Mouse (Mus musculus) CH12.LX (cell line): ENCODE measurements at regions not wholly inside any gene's neighbourhood (a gene's known extent, or its start where the extent isn't known, plus 50 kb on each side); places are given as distances from the start of the nearest gene placed in this dataset.

ENCODE experiments used
- DNase-seq: peaks from one replicate; pipeline ENCODE4 v3.0.0-alpha.2; 2013; ENCODE audit errors: extremely low read depth
- H3K27ac ChIP-seq: 2 replicates; pipeline ENCODE4 v1.5.1; 2012; ENCODE audit warnings: low read depth, mild to moderate bottlenecking, control low read depth, moderate library complexity; ENCODE audit not compliant: insufficient read depth
- H3K27me3 ChIP-seq: replicated peaks from 2 replicates; pipeline ENCODE3; 2012; ENCODE audit warnings: inconsistent platforms
- H3K36me3 ChIP-seq, 2 experiments: replicated peaks in 1 of 2; 2 replicates each; pipeline versions ENCODE3 to v1.6.1; 2012; ENCODE audit warnings: inconsistent platforms in 1 of 2, low read length in 1 of 2, mild to moderate bottlenecking in 1 of 2, mixed read lengths in 1 of 2, moderate library complexity in 1 of 2; ENCODE audit not compliant: control insufficient read depth in 1 of 2, insufficient read depth in 1 of 2
- H3K4me1 ChIP-seq, 2 experiments: 2 replicates each; pipeline ENCODE4 v1.6.1; 2012; ENCODE audit warnings: inconsistent platforms in 1 of 2, moderate library complexity in 1 of 2; ENCODE audit not compliant: insufficient read depth in 2 of 2, control insufficient read depth in 1 of 2
- H3K4me2 ChIP-seq: 2 replicates; pipeline ENCODE4 v1.6.1; 2012; ENCODE audit warnings: low read depth, mild to moderate bottlenecking, control low read depth; ENCODE audit not compliant: poor library complexity, insufficient read depth, severe bottlenecking
- H3K4me3 ChIP-seq, 3 experiments: fragments of 150-350 bp in 1 of 3; sonication (generic) in 1 of 3; replicated peaks in 1 of 3; 2 replicates each; pipeline versions ENCODE3 to v1.5.1; 2011 to 2012; ENCODE audit warnings: low read depth in 2 of 3, low read length in 2 of 3, mild to moderate bottlenecking in 2 of 3, moderate library complexity in 2 of 3, control low read depth in 1 of 3, improper control_type of control experiment in 1 of 3, inconsistent platforms in 1 of 3, mixed read lengths in 1 of 3; ENCODE audit not compliant: poor library complexity in 1 of 3
- H3K79me2 ChIP-seq: replicated peaks from 2 replicates; pipeline ENCODE4 v1.6.1; 2012; ENCODE audit warnings: mild to moderate bottlenecking, moderate library complexity; ENCODE audit not compliant: control insufficient read depth, poor library complexity, insufficient read depth, severe bottlenecking; ENCODE audit errors: extremely low read depth
- H3K9ac ChIP-seq: 2 replicates; pipeline ENCODE4 v1.6.1; 2012; ENCODE audit warnings: low read depth, mild to moderate bottlenecking, control low read depth, moderate library complexity; ENCODE audit not compliant: insufficient read depth
- H3K9me3 ChIP-seq: replicated peaks from 2 replicates; pipeline ENCODE3; 2012; ENCODE audit warnings: low read length, inconsistent platforms, mixed read lengths
- BHLHE40 ChIP-seq: IDR thresholded peaks from 2 replicates; pipeline ENCODE4 v1.6.1; 2011; ENCODE audit warnings: mild to moderate bottlenecking, low read depth, low read length, improper control_type of control experiment
- CTCF ChIP-seq, 2 experiments: IDR thresholded peaks in 1 of 2; conservative IDR thresholded peaks in 1 of 2; 2 replicates each; pipeline ENCODE4 v1.5.1; 2011 to 2012; ENCODE audit warnings: low read depth in 2 of 2, low read length in 2 of 2, improper control_type of control experiment in 1 of 2, inconsistent platforms in 1 of 2, mild to moderate bottlenecking in 1 of 2, moderate library complexity in 1 of 2
- EP300 ChIP-seq: IDR thresholded peaks from 2 replicates; pipeline ENCODE4 v1.6.1; 2011; ENCODE audit warnings: low read length, improper control_type of control experiment
- JUND ChIP-seq: conservative IDR thresholded peaks from 2 replicates; pipeline ENCODE4 v1.6.1; 2011; ENCODE audit warnings: low read depth, low read length, improper control_type of control experiment
- MAFK ChIP-seq: IDR thresholded peaks from 2 replicates; pipeline ENCODE4 v1.6.1; 2011; ENCODE audit warnings: low read length, improper control_type of control experiment; ENCODE audit not compliant: insufficient replicate concordance
- MAX ChIP-seq: IDR thresholded peaks from 2 replicates; pipeline ENCODE4 v1.6.1; 2011; ENCODE audit warnings: low read length, improper control_type of control experiment
- MAZ ChIP-seq: IDR thresholded peaks from 2 replicates; pipeline ENCODE4 v1.6.1; 2012; ENCODE audit warnings: low read depth, mild to moderate bottlenecking, inconsistent platforms, low read length, improper control_type of control experiment, moderate library complexity
- MXI1 ChIP-seq: IDR thresholded peaks from 2 replicates; pipeline ENCODE4 v1.6.1; 2011; ENCODE audit warnings: mild to moderate bottlenecking, low read depth, low read length, improper control_type of control experiment
- MYC ChIP-seq: IDR thresholded peaks from 2 replicates; pipeline ENCODE4 v1.6.1; 2011; ENCODE audit warnings: low read depth, mild to moderate bottlenecking, improper control_type of control experiment, low read length
- NRF1 ChIP-seq: IDR thresholded peaks from 2 replicates; pipeline ENCODE4 v1.6.1; 2014; ENCODE audit warnings: low read depth, mild to moderate bottlenecking, inconsistent platforms, low read length, improper control_type of control experiment, moderate library complexity
- RAD21 ChIP-seq: IDR thresholded peaks from 2 replicates; pipeline ENCODE4 v1.6.1; 2011; ENCODE audit warnings: low read depth, mild to moderate bottlenecking, low read length, improper control_type of control experiment, moderate library complexity
- SIN3A ChIP-seq: IDR thresholded peaks from 2 replicates; pipeline ENCODE4 v1.6.1; 2012; ENCODE audit warnings: low read length, improper control_type of control experiment, inconsistent platforms
- SMC3 ChIP-seq: IDR thresholded peaks from 2 replicates; pipeline ENCODE4 v1.6.1; 2011; ENCODE audit warnings: low read depth, low read length, improper control_type of control experiment
- TBP ChIP-seq: conservative IDR thresholded peaks from 2 replicates; pipeline ENCODE4 v1.6.1; 2011; ENCODE audit warnings: low read depth, low read length, improper control_type of control experiment
- ZC3H11A ChIP-seq: IDR thresholded peaks from 2 replicates; pipeline ENCODE4 v1.6.1; 2012; ENCODE audit warnings: low read depth, mild to moderate bottlenecking, inconsistent platforms, low read length, improper control_type of control experiment
- ZNF384 ChIP-seq: IDR thresholded peaks from 2 replicates; pipeline ENCODE4 v1.6.1; 2012; ENCODE audit warnings: low read depth, low read length, improper control_type of control experiment, inconsistent platforms
- dilution Hi-C: fragments of 300-500 bp; cut with MboI; formaldehyde crosslinking; loops from 2 replicates; pipeline ENCODE4 v1.14.3; 2020; ENCODE audit warnings: low sequenced_read_pairs; ENCODE audit not compliant: extremely low pct_unique_long_range_greater_than_20kb, extremely low pct_ligation_motif_present
- in situ Hi-C: fragments of 300-500 bp; cut with MboI; formaldehyde crosslinking; loops from 3 replicates; pipeline ENCODE4 v1.14.3; 2019; ENCODE audit warnings: low sequenced_read_pairs, low pct_ligation_motif_present, low pct_unique_long_range_greater_than_20kb, mixed read lengths

DNA sequence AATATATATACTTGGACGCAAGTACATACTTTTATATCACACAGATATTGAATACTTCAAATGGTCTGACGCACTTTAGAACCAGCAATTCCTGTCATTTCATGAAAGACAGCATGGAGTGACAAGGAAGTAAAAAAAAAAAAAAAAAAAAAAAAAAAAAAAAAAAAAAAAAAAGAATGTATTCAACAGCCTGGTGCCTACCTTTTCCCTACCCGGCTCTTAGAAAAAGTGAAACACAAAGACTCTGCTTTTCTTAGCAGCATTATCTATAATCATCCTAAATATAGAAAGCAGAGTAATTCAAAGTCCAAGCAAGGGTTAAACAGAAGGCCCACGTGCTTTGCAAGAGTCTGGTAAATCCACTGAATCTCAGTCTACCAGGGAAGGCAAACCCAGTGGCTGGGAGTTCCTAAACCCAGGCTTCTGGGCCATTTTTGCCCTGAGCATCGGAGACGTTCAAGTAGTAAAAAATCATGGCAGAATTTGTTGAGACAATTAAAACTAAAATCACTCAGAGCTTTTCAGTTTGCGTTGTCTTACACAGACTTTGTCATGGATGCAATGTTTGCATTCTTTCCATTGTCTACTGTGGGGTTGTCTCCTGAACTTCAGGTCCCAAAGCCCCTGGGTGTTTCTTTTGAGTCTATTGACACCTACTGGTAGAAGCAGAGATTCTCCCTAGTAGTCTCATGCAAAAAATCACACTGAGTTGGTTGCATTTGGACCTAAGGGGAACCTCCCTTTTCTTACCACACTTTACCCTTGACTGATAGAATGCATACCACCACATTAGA lies 390.2 kb upstream of the 1700008P02Rik start:
- DNase-seq = peak; percentile 95
- no peaks in the 10 kb centered on the region for H3K27me3 ChIP-seq
- peak; percentile 48; the same call in 1 of the 2 replicates for TF ChIP-seq JUND
- peak; percentile 72 for TF ChIP-seq SMC3
- TF ChIP-seq RAD21 = peak; percentile 98
- TF ChIP-seq NRF1 = no peak
- TF ChIP-seq MAX = 0 out of 2 replicates have a peak, but pooled peaks have one; percentile 22
- TF ChIP-seq SIN3A = peak; percentile 52; the same call in 1 of the 2 replicates
- 0 out of 2 replicates have a peak, but pooled peaks have one; percentile 35 for TF ChIP-seq EP300
- TF ChIP-seq CTCF (conservative IDR thresholded peaks at IDR 0.05 in 1 of 2, IDR thresholded peaks at IDR 0.05 in 1 of 2; ENCODE audit: low read depth in 2 of 2, low read length in 2 of 2) = peak; percentile 68 to 87
- TF ChIP-seq ZNF384 = peak; percentile 82
- TF ChIP-seq MAZ = no peak
- 0 out of 2 replicates have a peak, but pooled peaks have one; percentile 3 for TF ChIP-seq BHLHE40
- no peak for TF ChIP-seq MAFK
- 0 out of 2 replicates have a peak, but pooled peaks have one; percentile 32 for TF ChIP-seq MYC
- TF ChIP-seq, all 38 proteins: peak for 10
- H3K27ac ChIP-seq = no peak overlapping the region
- in situ Hi-C loops = no loop called here
- H3K9me3 ChIP-seq = no peaks in the 10 kb centered on the region
- dilution Hi-C loops = no loop called here
- peak overlapping the region in 1 of 3 experiments; percentile 43 for H3K4me3 ChIP-seq
- H3K4me2 ChIP-seq = 0 out of 2 replicates have a peak overlapping the region, but pooled peaks have one; percentile 10
- H3K4me1 ChIP-seq = peaks cover 2 to 27% of the 10 kb centered on the region in 2 experiments; a peak in 3 of 4 replicates
- no peaks in the 10 kb centered on the region for H3K36me3 ChIP-seq
- no peaks in the 10 kb centered on the region for H3K79me2 ChIP-seq
- H3K9ac ChIP-seq = no peak overlapping the region

DNA sequence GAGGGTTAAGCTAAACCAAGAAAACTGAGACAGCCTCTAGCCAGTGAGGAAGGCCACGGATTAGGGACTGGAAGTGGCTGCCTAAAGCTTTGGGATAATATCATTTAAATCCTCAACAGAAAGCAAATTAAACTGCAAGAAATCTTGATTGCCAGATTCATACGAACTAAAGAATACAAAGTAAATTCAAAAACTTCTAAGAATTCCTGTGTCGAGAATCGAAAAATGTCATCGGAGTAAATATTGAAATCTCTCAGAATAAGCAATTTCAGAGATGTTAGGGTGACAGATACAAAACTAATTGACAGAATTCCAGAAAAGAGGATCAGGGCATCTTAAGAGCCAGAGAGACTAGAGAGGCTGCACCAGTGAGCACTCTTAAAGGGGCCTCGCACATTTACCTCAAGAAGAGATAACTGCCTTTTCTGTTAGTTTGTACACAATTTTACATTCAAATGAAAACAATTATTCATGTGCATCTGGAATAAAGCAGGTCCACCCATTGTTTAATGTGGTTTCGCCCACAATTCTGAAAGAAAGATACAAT lies 388.5 kb upstream of the 1700008P02Rik start:
- no peak overlapping the region for H3K27ac ChIP-seq
- in situ Hi-C loops (no loop called here), dilution Hi-C loops (no loop called here)
- H3K79me2 ChIP-seq = no peaks in the 10 kb centered on the region
- peaks cover 2 to 17% of the 10 kb centered on the region in 2 experiments; a peak in 3 of 4 replicates for H3K4me1 ChIP-seq
- H3K4me3 ChIP-seq = no peak overlapping the region
- no peaks in the 10 kb centered on the region for H3K27me3 ChIP-seq
- no peak overlapping the region for H3K4me2 ChIP-seq
- TF ChIP-seq ZC3H11A (no peak), RAD21 (no peak), ZNF384 (no peak), TBP (no peak), SIN3A (no peak), SMC3 (no peak), MXI1 (no peak)
- TF ChIP-seq, all 38 proteins: peak for 0
- DNase-seq = no peak
- Histone ChIP-seq H3K9me3 (no peaks in the 10 kb centered on the region), H3K9ac (no peak overlapping the region), H3K36me3 (no peaks in the 10 kb centered on the region)
